Mouse (Mus musculus): ENCODE results near the gene Trem3. TPM values are rescaled to one million over a fixed set of nuclear protein-coding genes. Genes with fewer than 3 reads are reported as not detected.

The Trem3 gene
- total RNA-seq, 2 experiments from 2014 or later: 114 to 147 TPM

DNA sequence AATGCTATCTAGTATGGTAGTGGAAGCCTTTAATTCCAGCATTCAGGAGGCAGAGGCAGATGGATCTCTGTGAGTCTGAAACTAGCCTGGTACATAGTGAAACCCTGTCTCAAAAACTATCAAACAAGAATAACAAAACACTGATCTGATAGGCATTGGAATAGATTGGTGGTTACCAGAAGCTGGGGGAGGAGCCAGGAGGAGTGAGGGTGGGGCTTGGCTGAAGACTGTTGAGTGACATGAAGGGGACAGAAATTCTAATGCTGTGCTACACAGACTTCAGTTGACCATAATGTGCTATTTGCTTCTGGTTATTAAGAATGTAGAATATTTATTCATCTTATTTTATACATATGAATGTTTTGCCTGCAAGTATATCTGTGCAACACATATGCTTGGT lies 20.7 kb downstream of the Trem3 start:
- ATAC-seq (replicated peaks; ENCODE audit: poor library complexity, severe bottlenecking): no peak

DNA sequence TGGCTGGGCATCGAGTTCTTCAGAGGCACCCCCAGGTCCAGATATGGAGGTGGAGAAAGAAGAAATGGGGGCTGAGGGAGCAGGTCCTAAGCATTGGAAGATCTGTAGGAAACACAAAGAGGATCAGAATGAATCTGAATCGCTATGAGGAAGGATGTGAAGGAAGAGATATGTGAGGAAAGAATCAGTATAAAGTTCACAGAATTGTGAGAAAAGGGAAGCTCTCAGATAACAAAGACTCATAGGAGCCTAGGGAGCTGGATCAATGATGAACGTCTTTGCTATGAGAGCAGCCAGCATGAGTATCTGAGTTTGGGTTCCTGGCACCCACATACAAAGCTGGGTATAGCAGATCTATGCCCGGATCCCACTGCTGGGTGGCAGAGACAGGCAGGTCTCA lies 22.3 kb downstream of the Trem3 start:
- ATAC-seq (replicated peaks; ENCODE audit: poor library complexity, severe bottlenecking): no peak

DNA sequence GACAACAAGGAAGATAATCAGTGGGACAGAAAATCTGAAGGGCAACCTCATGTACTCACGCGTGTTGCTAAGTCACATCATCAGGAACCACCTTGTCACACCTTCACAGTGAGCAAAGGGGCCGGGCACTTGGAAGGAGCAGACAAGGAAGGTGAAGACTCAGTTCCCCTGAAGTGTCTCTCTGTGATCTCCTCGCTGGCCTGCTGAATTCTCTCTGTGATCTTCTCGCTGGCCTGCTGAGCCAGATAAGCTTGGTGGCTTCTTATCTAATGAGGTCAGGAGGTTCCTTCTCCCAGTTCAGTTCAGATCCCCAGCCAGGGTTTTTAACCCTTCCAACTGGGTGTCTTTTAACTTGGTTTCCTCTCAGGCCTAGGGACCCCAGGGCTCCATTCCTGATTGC lies 24.6 kb downstream of the Trem3 start:
- no peak for ATAC-seq (replicated peaks; ENCODE audit: poor library complexity, severe bottlenecking)

DNA sequence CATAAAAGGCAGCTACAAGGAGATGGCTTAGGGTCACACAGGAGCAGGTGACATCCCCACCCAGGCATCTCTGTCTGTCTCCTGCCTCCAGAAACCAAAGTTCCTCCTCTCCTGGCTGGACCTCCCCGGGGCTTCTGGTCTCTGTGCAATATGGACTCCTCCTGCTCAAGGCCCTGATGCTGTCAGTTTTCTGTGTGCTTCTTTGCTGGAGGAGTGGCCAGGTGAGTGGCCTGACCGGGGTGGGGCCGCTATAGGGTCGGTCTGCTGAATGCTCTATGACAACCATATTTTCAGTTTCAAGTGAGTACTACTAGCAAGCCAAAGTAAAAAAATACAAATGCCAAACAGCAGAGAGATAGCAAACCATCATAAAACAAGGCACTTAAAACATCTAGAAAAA lies 25.0 kb downstream of the Trem3 start:
- ATAC-seq (replicated peaks; ENCODE audit: poor library complexity, severe bottlenecking): no peak

DNA sequence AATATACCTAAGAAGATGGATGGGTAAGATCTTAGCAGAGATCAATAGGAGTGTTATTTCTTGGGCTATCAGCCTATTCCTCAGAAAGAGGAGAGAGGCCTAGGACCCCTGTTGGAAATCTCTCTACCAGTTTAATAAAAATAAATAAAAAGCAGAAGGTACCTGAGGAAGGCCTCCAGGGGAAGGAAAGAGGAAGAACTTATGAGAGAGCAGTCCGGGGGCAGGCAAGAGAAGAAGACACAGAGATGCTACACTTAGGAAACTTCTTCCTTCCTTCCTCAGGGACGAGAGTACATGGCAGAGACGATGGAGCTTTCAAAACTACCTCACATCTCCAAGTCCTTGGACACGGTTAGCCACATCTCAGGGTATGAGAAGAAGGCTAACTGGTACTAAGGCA lies 26.5 kb downstream of the Trem3 start:
- ATAC-seq (replicated peaks; ENCODE audit: poor library complexity, severe bottlenecking): peak; percentile 53

DNA sequence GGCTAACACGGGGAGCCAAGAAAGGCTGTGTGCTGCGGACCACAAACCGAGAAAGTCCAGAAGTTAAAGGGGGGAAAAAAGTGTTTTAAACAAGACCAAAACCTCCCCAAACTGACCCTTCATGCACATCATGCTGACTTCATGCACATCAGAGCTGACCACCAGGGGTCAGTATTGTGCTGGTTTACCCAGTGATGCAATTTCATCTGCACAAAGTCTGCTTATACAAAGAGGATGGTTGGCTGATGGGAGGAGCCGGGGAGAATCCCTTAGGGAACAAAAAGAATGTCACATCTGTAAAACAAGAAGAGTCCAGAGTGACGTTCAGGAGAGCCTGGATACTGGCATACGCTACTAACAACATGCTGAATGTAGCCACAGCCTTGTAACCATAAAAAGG lies 27.3 kb downstream of the Trem3 start:
- ATAC-seq (replicated peaks; ENCODE audit: poor library complexity, severe bottlenecking): peak; percentile 88

DNA sequence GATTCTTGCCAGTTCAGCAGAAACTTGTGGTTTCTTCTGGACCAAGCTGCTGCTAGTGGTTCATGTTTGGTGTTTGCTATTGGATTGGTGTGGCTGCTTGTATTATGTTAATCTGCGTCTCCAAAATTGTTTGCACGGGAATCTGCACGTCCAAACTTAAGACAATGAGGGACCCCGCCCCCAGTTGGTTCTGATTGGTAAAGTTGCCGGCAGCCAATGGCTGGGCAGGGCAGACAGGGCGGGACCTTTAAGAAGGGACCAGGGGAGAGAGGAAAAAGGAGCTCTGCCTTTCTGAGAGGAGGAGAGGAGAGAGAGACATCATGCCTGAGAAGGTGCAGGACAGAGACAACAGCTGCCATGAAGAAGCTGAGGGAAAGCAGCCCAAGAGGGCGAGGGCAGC lies 28.2 kb downstream of the Trem3 start:
- no peak for ATAC-seq (replicated peaks; ENCODE audit: poor library complexity, severe bottlenecking)

DNA sequence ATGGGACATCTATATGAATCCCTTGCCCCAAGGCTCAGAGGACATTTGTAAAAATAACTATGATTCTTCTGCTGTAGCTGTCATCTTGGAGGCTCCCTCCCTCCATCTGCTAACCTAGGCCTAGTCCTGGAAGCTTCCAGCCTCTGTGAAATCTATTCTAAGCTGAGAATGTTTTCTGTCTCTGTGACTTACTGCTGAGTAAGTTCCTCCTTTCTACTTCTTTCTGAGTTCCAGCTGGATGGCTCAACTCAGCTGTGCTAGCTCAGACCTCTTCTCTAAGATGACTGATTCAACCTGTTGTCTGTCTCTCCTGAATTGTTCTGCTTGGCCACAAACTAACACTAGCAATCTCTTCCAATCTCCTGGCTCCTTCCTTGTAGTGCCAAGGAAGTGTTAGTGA lies 30.8 kb downstream of the Trem3 start:
- ATAC-seq (replicated peaks; ENCODE audit: poor library complexity, severe bottlenecking): no peak

DNA sequence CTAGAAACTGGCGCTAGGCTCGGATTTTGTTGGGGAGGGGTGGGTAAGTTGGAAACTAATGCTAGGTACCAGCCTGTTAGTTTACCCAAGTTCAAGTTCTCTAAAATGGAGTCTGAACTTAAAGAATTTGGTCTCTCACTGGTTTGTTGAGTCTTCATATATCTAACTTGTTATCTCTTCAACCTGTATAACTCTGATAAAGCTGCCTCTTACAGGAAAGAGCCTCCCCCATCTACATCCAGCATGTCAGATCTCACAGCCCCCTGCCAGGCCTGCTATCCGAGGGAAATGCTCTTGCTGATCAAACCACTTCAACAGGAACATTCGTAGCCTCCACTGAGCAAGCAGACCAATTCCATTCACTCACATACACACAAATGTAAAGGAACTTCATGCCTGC lies 31.4 kb downstream of the Trem3 start:
- no peak for ATAC-seq (replicated peaks; ENCODE audit: poor library complexity, severe bottlenecking)

DNA sequence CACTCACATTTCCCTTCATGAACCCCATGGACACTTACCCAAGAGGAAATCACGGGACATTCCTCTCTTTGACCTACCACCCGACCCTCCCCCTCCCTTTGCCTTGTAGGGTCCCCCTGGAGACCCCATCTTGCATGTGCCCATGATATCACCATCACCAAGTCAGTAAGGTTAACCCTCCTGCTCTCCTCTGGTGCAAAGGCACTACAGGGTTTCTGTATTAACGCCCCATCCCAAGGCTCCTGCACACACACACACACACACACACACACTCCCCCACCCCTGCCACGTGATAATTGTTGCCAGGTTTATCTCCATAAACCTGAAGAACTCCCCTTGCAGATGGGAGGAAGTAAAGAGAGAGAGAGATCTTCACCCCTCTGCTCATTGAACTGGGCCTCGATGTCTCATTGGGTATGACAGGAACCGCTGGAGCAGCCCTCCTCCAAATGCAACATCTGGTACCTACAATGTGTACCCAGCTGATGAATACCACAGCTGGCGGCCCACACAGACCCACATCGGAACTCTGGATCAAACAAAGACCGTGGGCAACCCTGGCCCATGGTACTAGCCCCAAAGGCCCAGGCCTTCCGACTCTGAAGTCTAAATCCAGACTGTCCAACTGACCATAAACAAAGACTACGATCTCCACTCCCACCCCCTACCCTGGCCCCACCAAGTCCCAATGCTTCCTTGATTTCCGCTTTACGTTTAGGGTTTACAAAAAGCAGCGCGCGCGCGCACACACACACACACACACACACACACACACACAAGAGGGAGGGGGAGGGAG lies 33.6 kb downstream of the Trem3 start:
- peak; percentile 26; the same call in 1 of the 2 replicates for ATAC-seq (replicated peaks; ENCODE audit: poor library complexity, severe bottlenecking)

DNA sequence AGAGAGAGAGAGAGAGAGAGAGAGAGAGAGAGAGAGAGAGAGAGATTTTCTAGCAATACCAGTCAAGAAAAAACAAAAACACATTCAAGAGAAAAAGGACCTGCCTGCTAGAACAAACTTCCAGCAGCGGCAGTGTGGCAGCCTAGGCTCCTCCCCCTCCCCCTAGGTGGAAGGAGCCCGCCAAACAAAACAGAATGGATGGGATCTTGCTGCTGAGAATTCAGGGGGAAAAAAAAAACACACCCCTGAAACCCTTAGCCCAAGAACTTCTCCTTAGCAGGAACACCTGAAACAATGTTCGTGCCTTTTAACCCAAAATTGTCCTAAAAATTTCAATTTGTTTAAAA lies 34.1 kb downstream of the Trem3 start:
- ATAC-seq (replicated peaks; ENCODE audit: poor library complexity, severe bottlenecking): peak; percentile 34; the same call in 1 of the 2 replicates

DNA sequence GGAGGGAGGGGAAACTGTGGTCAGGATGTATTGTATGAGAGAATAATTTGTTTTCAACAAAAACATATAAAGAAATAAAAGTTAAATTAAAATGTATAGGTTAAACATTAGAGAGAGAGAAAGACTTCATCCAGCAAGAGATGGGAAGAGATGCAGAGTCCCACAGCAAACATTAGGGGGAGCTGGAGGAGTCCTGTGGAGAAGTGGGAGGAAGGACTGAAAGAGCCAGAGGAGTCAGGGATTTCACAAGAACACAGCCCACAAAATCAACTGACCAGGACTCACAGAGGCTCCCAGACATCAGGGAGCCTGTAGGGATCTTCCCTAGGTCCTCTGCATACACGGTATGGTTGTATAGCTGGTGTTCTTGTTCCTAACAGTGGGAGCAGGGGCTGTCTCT lies 39.2 kb downstream of the Trem3 start:
- peak; percentile 99 for ATAC-seq (replicated peaks; ENCODE audit: poor library complexity, severe bottlenecking)

DNA sequence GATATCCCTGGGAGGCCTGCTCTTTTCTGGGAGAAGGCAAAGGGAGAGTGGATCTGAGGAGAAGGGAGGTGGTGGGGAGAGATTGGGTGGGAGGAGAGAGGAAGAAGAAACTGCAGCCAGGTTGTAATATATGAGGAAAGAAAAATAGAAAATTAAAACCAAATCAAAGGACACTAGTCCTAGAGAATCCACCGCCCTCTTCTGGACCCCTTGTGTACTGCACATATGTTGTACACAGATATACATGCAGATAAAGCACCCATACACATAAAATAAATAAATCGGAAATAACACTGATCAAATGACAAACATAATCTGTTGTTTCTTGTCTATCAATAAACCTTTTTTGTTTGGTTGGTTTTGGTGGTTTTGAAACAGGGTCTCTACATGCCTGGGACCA lies 39.7 kb downstream of the Trem3 start:
- ATAC-seq (replicated peaks; ENCODE audit: poor library complexity, severe bottlenecking): peak; percentile 44

DNA sequence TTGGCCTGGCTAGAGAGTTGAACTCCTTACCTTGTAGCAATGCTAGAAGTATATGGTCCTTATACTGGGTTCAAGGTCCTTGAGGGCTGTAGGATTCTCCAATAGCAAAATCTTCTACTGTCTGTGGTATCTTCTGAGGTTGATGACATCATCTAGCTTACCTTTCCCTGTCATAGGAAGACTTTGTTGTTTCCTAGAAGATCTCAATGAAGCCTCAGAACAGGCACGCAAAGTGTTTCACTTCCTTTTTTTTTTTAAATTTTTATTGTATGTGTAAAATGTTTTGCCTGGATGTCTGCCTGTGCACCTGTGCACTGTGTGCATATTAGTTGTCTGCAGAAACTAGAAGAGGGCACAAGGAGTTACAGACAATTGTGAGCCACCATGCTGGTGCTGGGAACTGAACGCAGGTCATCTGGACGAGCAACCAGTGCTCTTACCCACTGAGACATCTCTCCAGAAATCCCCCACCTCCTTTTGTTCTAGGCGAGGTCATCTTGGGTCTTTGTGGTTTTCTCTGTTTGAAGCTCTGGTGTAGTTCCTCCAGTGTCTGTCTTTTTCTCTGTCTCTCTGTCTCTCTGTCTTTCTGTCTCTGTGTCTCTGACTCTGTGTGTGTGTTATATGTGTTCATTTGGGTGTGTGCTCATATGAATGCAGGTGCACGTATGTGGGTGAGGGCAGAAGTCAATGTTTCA lies 46.1 kb downstream of the Trem3 start:
- ATAC-seq (replicated peaks; ENCODE audit: poor library complexity, severe bottlenecking): peak; percentile 82

DNA sequence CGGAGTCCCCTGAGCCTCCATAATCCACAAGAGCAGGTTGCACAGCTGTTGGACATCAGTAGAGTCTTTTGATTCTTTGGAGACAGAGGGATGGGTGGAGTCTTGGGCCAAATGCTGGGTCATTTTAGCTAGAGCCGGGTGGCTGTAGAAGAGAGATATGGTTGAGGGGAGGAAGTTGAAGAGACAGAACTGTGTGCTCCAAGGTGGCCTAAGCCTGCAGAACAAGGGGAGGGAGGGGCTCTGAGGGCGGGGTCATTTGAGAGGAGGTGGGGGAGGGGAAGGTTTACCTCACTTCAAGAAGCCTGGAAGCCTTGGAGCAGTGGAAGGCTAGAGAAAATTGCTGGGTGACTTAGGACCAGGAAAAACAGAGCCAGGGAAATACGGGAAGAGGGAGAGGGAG lies 51.6 kb downstream of the Trem3 start, which contains the start of gene Treml2:
Treml2 (plus strand) TSS at position 296 of the 400 bp plus-strand sequence.
- peak; percentile 20 for ATAC-seq (replicated peaks; ENCODE audit: poor library complexity, severe bottlenecking)

DNA sequence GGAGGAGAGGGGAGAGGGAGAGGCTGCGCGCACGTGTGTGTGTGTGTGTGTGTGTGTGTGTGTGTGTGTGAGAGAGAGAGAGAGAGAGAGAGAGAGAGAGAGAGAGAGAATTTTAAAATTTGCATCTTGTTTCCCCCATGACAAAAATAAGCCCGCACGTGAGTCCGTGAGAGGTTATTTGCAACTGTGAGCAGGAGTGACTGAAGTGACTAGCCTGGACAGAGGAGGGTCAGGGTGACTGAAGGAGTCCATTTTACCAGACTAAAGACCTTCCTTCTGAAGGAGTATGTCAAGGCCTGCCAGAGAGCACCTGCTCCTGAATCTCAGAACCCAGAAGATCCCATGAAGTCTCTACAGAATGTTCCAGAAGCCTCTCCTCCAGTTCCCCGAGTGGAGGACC lies 52.2 kb downstream of the Trem3 start:
- ATAC-seq (replicated peaks; ENCODE audit: poor library complexity, severe bottlenecking): no peak

DNA sequence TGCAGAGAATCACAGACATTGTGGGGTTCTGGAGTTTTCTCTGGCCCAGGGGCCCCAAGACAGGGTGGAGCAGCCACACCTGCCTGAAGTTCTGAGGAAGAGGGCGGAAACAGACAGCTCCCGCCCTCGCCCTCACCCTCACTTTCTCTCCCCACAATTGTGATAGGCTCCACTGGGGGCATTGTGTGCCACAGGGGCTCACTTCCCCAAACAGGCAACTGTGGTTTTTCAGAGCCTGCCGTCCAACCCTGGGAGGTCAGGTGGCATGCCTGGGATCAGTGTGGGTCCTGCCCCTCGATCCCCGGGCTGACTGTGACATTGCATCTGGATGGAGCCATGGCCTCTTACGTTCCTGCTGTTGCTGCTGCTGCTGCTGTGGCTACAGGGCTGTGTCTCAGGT lies 52.6 kb downstream of the Trem3 start:
- ATAC-seq (replicated peaks; ENCODE audit: poor library complexity, severe bottlenecking): peak; percentile 86

DNA sequence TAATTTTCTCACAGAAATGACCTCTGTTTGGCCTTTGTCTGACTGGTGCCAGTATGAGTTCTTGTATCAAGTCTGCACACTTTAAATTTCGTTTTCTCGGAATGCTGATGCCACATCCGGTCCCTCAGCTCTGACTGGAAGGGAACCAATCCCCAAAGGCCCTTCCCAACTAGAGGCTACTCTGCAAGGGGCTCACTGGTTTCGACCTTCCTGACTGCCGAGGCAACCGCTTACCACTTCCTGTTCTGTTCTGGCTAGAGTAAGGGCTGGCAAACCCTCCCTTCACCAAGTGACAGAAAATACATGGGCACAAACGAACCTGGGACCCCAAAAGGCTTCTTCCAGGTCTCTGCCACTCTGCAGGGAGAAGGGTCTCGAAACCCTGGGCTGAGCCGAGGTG lies 53.3 kb downstream of the Trem3 start:
- ATAC-seq (replicated peaks; ENCODE audit: poor library complexity, severe bottlenecking): peak; percentile 80

DNA sequence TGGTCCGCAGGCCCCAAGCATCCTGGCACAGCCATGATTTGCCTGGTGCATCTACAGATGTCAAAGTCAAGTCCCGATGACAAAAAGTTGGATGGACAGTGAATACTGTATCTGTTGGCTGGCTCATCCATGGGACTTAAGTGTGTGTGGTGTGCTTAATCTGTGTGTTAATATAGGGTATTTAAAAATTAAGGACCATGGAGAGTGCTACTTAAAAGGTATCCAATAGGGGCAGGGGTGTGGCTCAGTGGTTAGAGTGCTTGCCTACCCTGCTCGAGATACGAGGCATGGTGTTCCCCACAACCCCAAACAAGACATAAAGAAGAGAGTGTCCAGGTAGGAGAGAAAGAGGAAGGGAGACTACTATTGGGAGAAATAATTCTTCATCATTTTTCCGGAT lies 54.2 kb downstream of the Trem3 start:
- no peak for ATAC-seq (replicated peaks; ENCODE audit: poor library complexity, severe bottlenecking)
